Comparison of ENCODE assay signal across 25 mouse cellular contexts in genomic region chr16:65529589-65529988, GRCm38 (mm10). TPM values are rescaled to one million over a fixed set of nuclear protein-coding genes. Genes with fewer than 3 reads are reported as not detected.
DNase-seq lines count a peak whose midpoint lies in the region; ATAC-seq and TF ChIP-seq lines count a peak whose summit lies in the region.
"Had no signal": no experiment of that assay in that cellular context is flagged by ENCODE, and none has a peak within 500 bp of the region (broad histone marks: within the 10 kb centered on the region; RNA-seq: fewer than 3 reads in every experiment).

No protein-coding gene starts in this region.

- H3K9me3 ChIP-seq in hindbrain, embryonic 11.5 days (ENCODE audit: control insufficient read depth, low read length) = no peaks in the 10 kb centered on the region
- no peaks in the 10 kb centered on the region for H3K9me3 ChIP-seq in hindbrain, embryonic 14.5 days (ENCODE audit: control insufficient read depth, low read length)
- no peaks in the 10 kb centered on the region for H3K9me3 ChIP-seq in ES-E14 (ENCODE audit: control insufficient read depth, insufficient read depth, low read depth, low read length)
- no peaks in the 10 kb centered on the region for H3K9me3 ChIP-seq in embryonic facial prominence, embryonic 11.5 days (replicated peaks; ENCODE audit: control insufficient read depth, low read length)
- H3K9me3 ChIP-seq: G1E; heart, embryonic 15.5 days; limb, embryonic 15.5 days had no signal

- no peak overlapping the region for H3K9ac ChIP-seq in hindbrain, embryonic 11.5 days (ENCODE audit: low read depth, low read length)
- no peak overlapping the region for H3K9ac ChIP-seq in hindbrain, embryonic 14.5 days
- no peak overlapping the region for H3K9ac ChIP-seq in ES-E14 (ENCODE audit: insufficient read depth, low read depth, low read length, poor library complexity, severe bottlenecking)
- H3K9ac ChIP-seq in embryonic facial prominence, embryonic 11.5 days (replicated peaks; ENCODE audit: low read length) = no peak overlapping the region
- H3K9ac ChIP-seq: heart, embryonic 15.5 days; limb, embryonic 15.5 days had no signal

- H3K36me3 ChIP-seq in hindbrain, embryonic 11.5 days (ENCODE audit: control insufficient read depth, insufficient read depth, low read length) = no peaks in the 10 kb centered on the region
- H3K36me3 ChIP-seq in hindbrain, embryonic 14.5 days (replicated peaks; ENCODE audit: control insufficient read depth, insufficient read depth) = no peaks in the 10 kb centered on the region
- no peaks in the 10 kb centered on the region for H3K36me3 ChIP-seq in ES-E14 (ENCODE audit: control insufficient read depth, insufficient read depth, low read length, poor library complexity, severe bottlenecking)
- H3K36me3 ChIP-seq in embryonic facial prominence, embryonic 11.5 days (replicated peaks; ENCODE audit: control insufficient read depth, insufficient read depth, low read depth, low read length) = no peaks in the 10 kb centered on the region
- H3K36me3 ChIP-seq: G1E; heart, embryonic 15.5 days; limb, embryonic 15.5 days had no signal

- in situ Hi-C loops in ES-E14 (cut with MboI; ENCODE audit: low sequenced_read_pairs in 2 of 2, unreplicated experiment in 2 of 2) = loop anchor here in 1 of 2 experiments (25.0 kb wide), 1 partner anchor 767 kb away; the partner anchor contains the start of gene 4930453N24Rik

- ATAC-seq in hindbrain, embryonic 11.5 days (ENCODE audit: low FRiP score) = no peak
- no peak for ATAC-seq in hindbrain, embryonic 14.5 days (ENCODE audit: low FRiP score)
- ATAC-seq in embryonic facial prominence, embryonic 11.5 days (replicated peaks; ENCODE audit: insufficient number of reproducible peaks, low FRiP score, low TSS enrichment, low read depth) = no peak
- ATAC-seq: intestine, postnatal 0 days had no signal

- no peak overlapping the region for H3K4me3 ChIP-seq in hindbrain, embryonic 11.5 days (ENCODE audit: low read depth, low read length)
- H3K4me3 ChIP-seq in hindbrain, embryonic 14.5 days (replicated peaks; ENCODE audit: low read length) = no peak overlapping the region
- no peak overlapping the region for H3K4me3 ChIP-seq in ES-E14 (ENCODE audit: insufficient read depth in 1 of 2, low read depth in 1 of 2, low read length in 2 of 2, poor library complexity in 1 of 2, severe bottlenecking in 1 of 2)
- H3K4me3 ChIP-seq in embryonic facial prominence, embryonic 11.5 days (ENCODE audit: low read depth, low read length) = no peak overlapping the region
- H3K4me3 ChIP-seq: heart, adult 2 months; heart, embryonic 15.5 days; limb, embryonic 15.5 days had no signal

- no peaks in the 10 kb centered on the region for H3K27me3 ChIP-seq in hindbrain, embryonic 11.5 days (ENCODE audit: control insufficient read depth, insufficient read depth, low read length)
- H3K27me3 ChIP-seq in hindbrain, embryonic 14.5 days (ENCODE audit: control insufficient read depth, insufficient read depth, low read length) = no peaks in the 10 kb centered on the region
- no peaks in the 10 kb centered on the region for H3K27me3 ChIP-seq in embryonic facial prominence, embryonic 11.5 days (ENCODE audit: control insufficient read depth, insufficient read depth, low read length)
- H3K27me3 ChIP-seq: heart, embryonic 15.5 days; limb, embryonic 15.5 days had no signal

- no peak overlapping the region for H3K27ac ChIP-seq in hindbrain, embryonic 11.5 days (ENCODE audit: low read depth, low read length)
- H3K27ac ChIP-seq in hindbrain, embryonic 14.5 days = no peak overlapping the region
- H3K27ac ChIP-seq in ES-E14 (ENCODE audit: insufficient read depth, low read depth, low read length, poor library complexity, severe bottlenecking) = no peak overlapping the region
- H3K27ac ChIP-seq in embryonic facial prominence, embryonic 11.5 days (replicated peaks; ENCODE audit: low read depth, low read length) = no peak overlapping the region
- H3K27ac ChIP-seq: heart, adult 2 months; heart, embryonic 15.5 days; limb, embryonic 15.5 days had no signal

- no peaks in the 10 kb centered on the region for H3K4me1 ChIP-seq in hindbrain, embryonic 11.5 days (replicated peaks; ENCODE audit: control insufficient read depth, insufficient read depth, low read length)
- H3K4me1 ChIP-seq in hindbrain, embryonic 14.5 days (replicated peaks; ENCODE audit: control insufficient read depth, insufficient read depth, low read length) = no peaks in the 10 kb centered on the region
- 0 out of 4 replicates have a peak, but pooled peaks cover 0 to 2% of the 10 kb centered on the region in 2 experiments for H3K4me1 ChIP-seq in ES-E14 (ENCODE audit: control insufficient read depth in 2 of 2, insufficient read depth in 2 of 2, low read length in 2 of 2, poor library complexity in 1 of 2)
- H3K4me1 ChIP-seq in embryonic facial prominence, embryonic 11.5 days (ENCODE audit: control insufficient read depth, insufficient read depth, low read length) = no peaks in the 10 kb centered on the region
- H3K4me1 ChIP-seq: heart, embryonic 15.5 days; limb, embryonic 15.5 days had no signal

- no peak overlapping the region for H3K4me2 ChIP-seq in hindbrain, embryonic 11.5 days (replicated peaks; ENCODE audit: low read depth, low read length)
- no peak overlapping the region for H3K4me2 ChIP-seq in hindbrain, embryonic 14.5 days (replicated peaks)
- H3K4me2 ChIP-seq in embryonic facial prominence, embryonic 11.5 days (ENCODE audit: low read depth, low read length) = no peak overlapping the region
- H3K4me2 ChIP-seq: heart, embryonic 15.5 days; limb, embryonic 15.5 days had no signal

- WGBS in hindbrain, embryonic 11.5 days = 11% methylated on average over 5 of the region's 5 CpGs
- 8% methylated on average over 5 of the region's 5 CpGs for WGBS in hindbrain, embryonic 14.5 days
- WGBS in embryonic facial prominence, embryonic 11.5 days = 8% methylated on average over 5 of the region's 5 CpGs

- peak; percentile 5 for DNase-seq in hindbrain, embryonic 11.5 days (ENCODE audit: low spot score)
- no peak for DNase-seq in hindbrain, embryonic 14.5 days (ENCODE audit: low spot score)
- peak; percentile 34 for DNase-seq in ES-E14 (ENCODE audit: low read depth, low spot score)
- DNase-seq in WW6 (ENCODE audit: low read depth, low spot score) = peak; percentile 7
- DNase-seq in embryonic facial prominence, embryonic 11.5 days (ENCODE audit: low spot score) = peak; percentile 52
- DNase-seq in spleen, adult 18-20 months = no peak
- DNase-seq in MN1 (ENCODE audit: low spot score) = no peak
- DNase-seq: adrenal gland, postnatal 14 days; cerebellum, adult 8-10 months; gastrocnemius, postnatal 14 days; heart, adult 2 months; kidney, postnatal 25 days; layer of hippocampus, adult 9-11 months; lung, postnatal 14 days; right cerebral cortex, postnatal 4 days; thymus, postnatal 36 days had no signal

TF ChIP-seq in ES-E14, 5 proteins besides CTCF, POLR2A, EP300 and RAD21:
- TF ChIP-seq CHD2 (IDR thresholded peaks at IDR 0.05; ENCODE audit: low read depth, low read length) (no peak), HCFC1 (IDR thresholded peaks at IDR 0.05; ENCODE audit: borderline replicate concordance, insufficient read depth, low read length) (no peak), MAFK (IDR thresholded peaks at IDR 0.05; ENCODE audit: insufficient read depth, low read depth, low read length) (no peak), ZC3H11A (IDR thresholded peaks at IDR 0.05; ENCODE audit: borderline replicate concordance, low read depth, low read length) (no peak), ZNF384 (IDR thresholded peaks at IDR 0.05; ENCODE audit: low read depth, low read length) (no peak)

RNA-seq across cellular contexts. Expression of gene Pou1f1, which starts 9.3 kb away (rescaled TPM):
- polyA plus RNA-seq in hindbrain, embryonic 11.5 days (2014; fragmentation: Nextera tagmentation; extraction: Ambion mirVana) = 0.09 TPM in 1 of 2 replicates, not detected in the other
- polyA plus RNA-seq in hindbrain, embryonic 14.5 days (2014; fragmentation: Nextera tagmentation; extraction: Ambion mirVana) = not detected in 2 replicates
- total RNA-seq in ES-E14 (2012; rRNA removed) = not detected in 2 replicates
- not detected in 2 replicates for polyA plus RNA-seq in embryonic facial prominence, embryonic 11.5 days (2014; fragmentation: Nextera tagmentation; extraction: Ambion mirVana)
- total RNA-seq: adrenal gland, postnatal 14 days; gastrocnemius, postnatal 14 days; heart, adult 2 months; hematopoietic stem cell, adult 5-6 weeks; left cerebral cortex, postnatal 10 days; megakaryocyte-erythroid progenitor cell, adult 5-6 weeks had no signal
- polyA plus RNA-seq: G1E; heart, adult 2 months; heart, embryonic 15.5 days; liver, embryonic 16.5 days; testis, adult 2 months had no signal

RNA-seq across cellular contexts. Expression of gene Chmp2b, which starts 32.9 kb away (rescaled TPM):
- 51.1 and 53.8 TPM in 2 replicates for polyA plus RNA-seq in hindbrain, embryonic 11.5 days (2014; fragmentation: Nextera tagmentation; extraction: Ambion mirVana)
- 153 and 154 TPM in 2 replicates for polyA plus RNA-seq in hindbrain, embryonic 14.5 days (2014; fragmentation: Nextera tagmentation; extraction: Ambion mirVana)
- total RNA-seq in ES-E14 (2012; rRNA removed) = 7.0 and 14.5 TPM in 2 replicates
- polyA plus RNA-seq in embryonic facial prominence, embryonic 11.5 days (2014; fragmentation: Nextera tagmentation; extraction: Ambion mirVana) = 87.7 and 92.5 TPM in 2 replicates

Comparison
In these comparisons a context has a peak if more than half of its experiments do, and no peak if none do; other contexts are left out.
1. DNase-seq: peak in hindbrain, embryonic 11.5 days (single experiment), ES-E14 (single experiment), WW6 (single experiment) and embryonic facial prominence, embryonic 11.5 days (single experiment); none in hindbrain, embryonic 14.5 days (single experiment), spleen, adult 18-20 months (0 of 2) and MN1 (single experiment).